Mouse (Mus musculus) heart, embryonic 14.5 days (tissue): Measurements from ENCODE around the gene Ginm1. TPM values are rescaled to one million over a fixed set of nuclear protein-coding genes. Genes with fewer than 3 reads are reported as not detected.

ENCODE experiments used
- ATAC-seq: fragments of 200-750 bp; cut with Nextera tagmentation; 2 replicates; pipeline ENCODE4 v1.8.0; 2017; ENCODE audit warnings: low read depth, moderate TSS enrichment; ENCODE audit not compliant: insufficient number of reproducible peaks, insufficient read depth, low FRiP score
- H3K27ac ChIP-seq, 2 experiments: fragments of 200-500 bp in 1 of 2; fragments of 300-500 bp in 1 of 2; sonication (generic) in 1 of 2; replicated peaks in 1 of 2; 2 replicates each; pipeline ENCODE4 v1.5.1; 2012 to 2014; ENCODE audit warnings: low read depth in 2 of 2, low read length in 2 of 2, control low read depth in 1 of 2, mild to moderate bottlenecking in 1 of 2, mixed read lengths in 1 of 2; ENCODE audit not compliant: control insufficient read depth in 1 of 2, insufficient read depth in 1 of 2
- H3K27me3 ChIP-seq: fragments of 300-500 bp; sonication (generic); 2 replicates; pipeline ENCODE4 v1.6.1; 2014; ENCODE audit warnings: mild to moderate bottlenecking, low read length, control low read depth; ENCODE audit not compliant: control insufficient read depth, insufficient read depth
- H3K36me3 ChIP-seq: fragments of 300-500 bp; sonication (generic); 2 replicates; pipeline ENCODE4 v1.6.1; 2014; ENCODE audit warnings: mild to moderate bottlenecking, control low read depth, low read length, mixed read lengths; ENCODE audit not compliant: control insufficient read depth, insufficient read depth
- H3K4me1 ChIP-seq, 2 experiments: fragments of 200-500 bp in 1 of 2; fragments of 300-500 bp in 1 of 2; sonication (generic) in 1 of 2; 2 replicates each; pipeline ENCODE4 v1.6.1; 2012 to 2014; ENCODE audit warnings: low read length in 2 of 2, control low read depth in 1 of 2, mixed read lengths in 1 of 2; ENCODE audit not compliant: control insufficient read depth in 2 of 2, insufficient read depth in 2 of 2
- H3K4me2 ChIP-seq: fragments of 300-500 bp; sonication (generic); 2 replicates; pipeline ENCODE4 v1.6.1; 2014; ENCODE audit warnings: mild to moderate bottlenecking, low read length
- H3K4me3 ChIP-seq, 2 experiments: fragments of 200-500 bp in 1 of 2; fragments of 300-500 bp in 1 of 2; sonication (generic) in 1 of 2; 2 replicates each; pipeline ENCODE4 v1.5.1; 2012 to 2014; ENCODE audit warnings: low read length in 2 of 2, mild to moderate bottlenecking in 2 of 2, control low read depth in 1 of 2, low read depth in 1 of 2, moderate library complexity in 1 of 2; ENCODE audit not compliant: control insufficient read depth in 1 of 2, insufficient read depth in 1 of 2
- H3K9ac ChIP-seq: fragments of 300-500 bp; sonication (generic); 2 replicates; pipeline ENCODE4 v1.6.1; 2014; ENCODE audit warnings: mild to moderate bottlenecking, low read length
- H3K9me3 ChIP-seq: fragments of 300-500 bp; sonication (generic); 2 replicates; pipeline ENCODE4 v1.6.1; 2016; ENCODE audit warnings: low read length, control low read depth; ENCODE audit not compliant: control insufficient read depth
- WGBS: fragments of 180-500 bp; shearing (Covaris S2); extraction: QIAGEN DNeasy Blood & Tissue Kit; methylation state at CpG from one replicate; pipeline ENCODE4 v1.1.7; 2014; 5-methylcytosine and 5-hydroxymethylcytosine counted together
- polyA plus RNA-seq: library from polyadenylated mRNA; unstranded; fragments of >200 nt; fragmentation: Nextera tagmentation; extraction: Ambion mirVana; gene quantifications from 2 replicates; pipeline ENCODE4 v1.2.1, GENCODE M21; 2014

Gene Ginm1
- polyA plus RNA-seq, 1 experiment from 2014 or later: 89.8 TPM

GRCm38 (mm10) chr10:7802519-7803140, 10.0 kb upstream of the Ginm1 start:
- no peak overlapping the region for H3K4me2 ChIP-seq
- H3K27me3 ChIP-seq: no peaks in the 10 kb centered on the region
- 90% methylated on average over 2 of the region's 2 CpGs for WGBS
- no peak overlapping the region for H3K9ac ChIP-seq
- no peaks in the 10 kb centered on the region for H3K4me1 ChIP-seq
- no peak overlapping the region for H3K4me3 ChIP-seq
- ATAC-seq: no peak
- peaks cover 92% of the 10 kb centered on the region for H3K36me3 ChIP-seq
- no peaks in the 10 kb centered on the region for H3K9me3 ChIP-seq
- H3K27ac ChIP-seq: no peak overlapping the region

- WGBS: 66% methylated on average over 3 of the region's 3 CpGs
- no peak overlapping the region for H3K27ac ChIP-seq
- H3K4me2 ChIP-seq: no peak overlapping the region
- H3K4me1 ChIP-seq: no peaks in the 10 kb centered on the region
- no peak for ATAC-seq
- no peak overlapping the region for H3K9ac ChIP-seq
- peaks cover 93% of the 10 kb centered on the region for H3K36me3 ChIP-seq
- H3K9me3 ChIP-seq: no peaks in the 10 kb centered on the region
- no peak overlapping the region for H3K4me3 ChIP-seq
- H3K27me3 ChIP-seq: no peaks in the 10 kb centered on the region
These were observed 8.6 kb upstream of the Ginm1 start for GRCm38 (mm10) chr10:7801258-7801657.

GRCm38 (mm10) chr10:7792254-7792750, 322 bp downstream of the Ginm1 start:
- H3K27ac ChIP-seq: peak overlapping the region; percentile 66 to 73
- H3K4me2 ChIP-seq: peak overlapping the region; percentile 71
- peaks cover 34% of the 10 kb centered on the region for H3K36me3 ChIP-seq
- no peaks in the 10 kb centered on the region for H3K27me3 ChIP-seq
- no peaks in the 10 kb centered on the region for H3K9me3 ChIP-seq
- H3K9ac ChIP-seq: peak overlapping the region; percentile 93
- peaks cover 3 to 18% of the 10 kb centered on the region in 2 experiments for H3K4me1 ChIP-seq
- ATAC-seq: no peak
- peak overlapping the region; percentile 98 to 99 for H3K4me3 ChIP-seq
- WGBS: under 1% methylated on average over 10 of the region's 10 CpGs

GRCm38 (mm10) chr10:7787319-7787718, 5.3 kb downstream of the Ginm1 start:
- Histone ChIP-seq H3K27me3 (no peaks in the 10 kb centered on the region), H3K27ac (no peak overlapping the region), H3K4me1 (peaks cover 0 to 7% of the 10 kb centered on the region in 2 experiments; a peak in 1 of 4 replicates), H3K36me3 (peaks cover 15% of the 10 kb centered on the region), H3K4me2 (no peak overlapping the region), H3K9me3 (no peaks in the 10 kb centered on the region), H3K4me3 (no peak overlapping the region), H3K9ac (no peak overlapping the region)
- WGBS: 47% methylated on average over 2 of the region's 2 CpGs
- no peak for ATAC-seq

- peak overlapping the region; percentile 57 for H3K4me2 ChIP-seq
- peaks cover 15% of the 10 kb centered on the region for H3K36me3 ChIP-seq
- no peak for ATAC-seq
- H3K4me1 ChIP-seq: no peaks in the 10 kb centered on the region
- H3K9me3 ChIP-seq: no peaks in the 10 kb centered on the region
- H3K4me3 ChIP-seq: peak overlapping the region; percentile 42 to 91
- H3K9ac ChIP-seq: peak overlapping the region; percentile 90
- no peaks in the 10 kb centered on the region for H3K27me3 ChIP-seq
- WGBS: 50% methylated on average over 3 of the region's 3 CpGs
- H3K27ac ChIP-seq: no peak overlapping the region
These were observed 11.4 kb downstream of the Ginm1 start for GRCm38 (mm10) chr10:7781214-7781613.

GRCm38 (mm10) chr10:7780238-7781176, 12.1 kb downstream of the Ginm1 start:
- WGBS: under 1% methylated on average over 53 of the region's 77 CpGs
- Histone ChIP-seq H3K9me3 (no peaks in the 10 kb centered on the region), H3K4me1 (no peaks in the 10 kb centered on the region), H3K4me2 (peak overlapping the region; percentile 76), H3K27ac (peak overlapping the region; percentile 31 to 64; a peak in 2 of 4 replicates), H3K27me3 (no peaks in the 10 kb centered on the region), H3K4me3 (peak overlapping the region; percentile 91 to 97), H3K9ac (peak overlapping the region; percentile 90), H3K36me3 (peaks cover 19% of the 10 kb centered on the region)
- ATAC-seq: peak; percentile 93

GRCm38 (mm10) chr10:7779751-7780237, 12.8 kb downstream of the Ginm1 start:
- peak overlapping the region; percentile 76 for H3K4me2 ChIP-seq
- H3K27me3 ChIP-seq: no peaks in the 10 kb centered on the region
- peak overlapping the region in 1 of 2 experiments; percentile 64; a peak in 1 of 4 replicates for H3K27ac ChIP-seq
- H3K9ac ChIP-seq: peak overlapping the region; percentile 90
- H3K36me3 ChIP-seq: peaks cover 26% of the 10 kb centered on the region
- no peaks in the 10 kb centered on the region for H3K4me1 ChIP-seq
- 19% methylated on average over 7 of the region's 7 CpGs for WGBS
- no peak for ATAC-seq
- no peaks in the 10 kb centered on the region for H3K9me3 ChIP-seq
- H3K4me3 ChIP-seq: peak overlapping the region; percentile 91 to 97
